Mouse (Mus musculus): ENCODE results near the gene Mafk. TPM values are rescaled to one million over a fixed set of nuclear protein-coding genes. Genes with fewer than 3 reads are reported as not detected.

Mafk gene
- polyA plus RNA-seq, 1 experiment from 2014 or later: 18.3 TPM

DNA sequence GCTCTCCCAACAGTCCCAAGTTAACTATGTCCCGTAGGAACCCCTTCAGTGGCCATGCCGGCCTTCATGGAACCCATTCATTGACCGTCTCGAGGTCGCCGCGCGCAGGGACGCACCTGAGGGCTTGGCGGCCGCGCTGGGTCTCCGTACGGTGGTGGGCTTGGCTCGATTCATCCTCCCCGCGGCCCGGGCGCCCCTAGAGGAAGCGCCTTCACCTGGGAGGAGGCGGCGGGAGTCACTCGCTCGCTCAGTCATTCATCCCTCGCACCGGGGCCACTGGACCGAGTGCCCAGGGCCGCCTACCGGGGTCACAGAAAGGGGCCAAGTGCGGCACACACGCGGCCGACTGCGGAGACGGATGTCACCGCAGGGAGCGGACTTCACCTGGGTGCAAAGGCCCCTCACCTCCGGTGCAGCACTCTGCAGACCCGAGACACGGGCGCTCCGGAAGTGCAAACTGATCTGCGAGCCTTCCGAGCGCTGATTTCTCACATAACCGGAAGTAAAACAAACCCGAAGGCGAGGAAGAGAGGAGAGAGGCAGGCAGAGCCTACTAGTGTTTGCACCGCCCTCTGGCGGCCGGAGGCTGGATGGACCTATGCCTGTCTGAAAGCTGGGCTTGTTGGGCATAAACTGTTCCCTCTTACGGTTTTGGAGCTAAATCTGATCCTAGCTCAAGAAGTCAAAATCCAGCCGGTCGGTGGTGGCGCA is 15.9 kb upstream of the Mafk start, which contains the start of gene Ints1:
Gene Ints1 (minus strand): TSS at position 459 of the 711 bp plus-strand sequence.
- H3K27me3 ChIP-seq (replicated peaks): no peaks in the 10 kb centered on the region
- no peak within 1 kb of the TSS for H3K27ac ChIP-seq
- WGBS: under 1% methylated on average over 55 of the region's 55 CpGs
- H3K4me1 ChIP-seq: peaks cover 12% of the 10 kb centered on the region
- peaks cover 28% of the 10 kb centered on the region for H3K36me3 ChIP-seq
- H3K9ac ChIP-seq: peak within 1 kb of the TSS; percentile 86
- ATAC-seq (ENCODE audit: insufficient read depth, low FRiP score, low read depth): peak; percentile 88
- H3K4me3 ChIP-seq (replicated peaks): peak within 1 kb of the TSS; percentile 89
- H3K9me3 ChIP-seq: no peaks in the 10 kb centered on the region
- peak within 1 kb of the TSS; percentile 84 for H3K4me2 ChIP-seq

DNA sequence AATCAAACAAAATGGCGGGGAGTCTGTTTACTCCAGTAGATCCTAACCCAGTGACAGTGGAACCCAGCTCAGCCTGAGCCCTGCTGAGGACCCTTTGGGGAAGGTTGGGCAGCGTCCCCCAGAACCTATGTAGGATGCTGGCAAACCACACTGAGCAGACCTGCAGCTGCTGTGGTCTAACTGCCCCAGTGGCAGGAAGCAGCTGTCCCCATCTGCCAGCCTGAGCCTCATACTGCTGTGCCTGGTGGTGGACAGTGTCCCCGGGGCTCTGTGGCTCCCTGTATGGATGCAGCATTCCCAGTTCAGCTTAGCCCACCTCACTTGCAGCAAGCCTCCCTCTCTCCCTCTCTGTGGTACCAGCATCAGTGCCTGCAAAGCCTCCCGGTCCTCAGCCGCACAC is 14.3 kb upstream of the Mafk start:
- no peaks in the 10 kb centered on the region for H3K9me3 ChIP-seq
- H3K4me1 ChIP-seq: peaks cover 12% of the 10 kb centered on the region
- no peak overlapping the region for H3K4me3 ChIP-seq (replicated peaks)
- H3K9ac ChIP-seq: no peak overlapping the region
- ATAC-seq (ENCODE audit: insufficient read depth, low FRiP score, low read depth): no peak
- H3K4me2 ChIP-seq: no peak overlapping the region
- H3K27me3 ChIP-seq (replicated peaks): no peaks in the 10 kb centered on the region
- WGBS: 81% methylated on average over 5 of the region's 5 CpGs
- H3K36me3 ChIP-seq: peaks cover 12% of the 10 kb centered on the region
- H3K27ac ChIP-seq: no peak overlapping the region

DNA sequence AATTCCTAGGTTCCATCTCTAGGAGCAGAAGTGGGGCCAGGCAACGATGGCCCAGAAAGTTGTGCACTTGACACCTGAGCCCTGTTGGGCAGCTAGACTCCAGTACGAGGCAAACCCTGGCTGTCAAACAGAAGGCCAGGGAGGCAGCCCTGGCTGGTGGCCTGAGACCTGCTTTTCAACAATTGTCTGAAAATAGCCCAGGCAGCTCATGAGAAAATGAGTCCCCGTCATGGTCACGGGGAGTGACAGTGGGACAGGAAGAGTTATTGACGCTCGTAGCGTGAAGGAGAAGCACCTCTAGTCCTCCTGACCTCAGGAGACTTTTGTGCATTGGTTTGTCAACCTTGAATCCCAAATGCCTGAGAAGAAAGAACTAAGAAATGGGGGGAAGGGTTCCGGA is 9.9 kb upstream of the Mafk start:
- H3K27me3 ChIP-seq (replicated peaks): no peaks in the 10 kb centered on the region
- no peak for ATAC-seq (ENCODE audit: insufficient read depth, low FRiP score, low read depth)
- H3K4me1 ChIP-seq: no peaks in the 10 kb centered on the region
- WGBS: 79% methylated on average over 8 of the region's 8 CpGs
- no peaks in the 10 kb centered on the region for H3K9me3 ChIP-seq
- no peak overlapping the region for H3K9ac ChIP-seq
- no peak overlapping the region for H3K4me2 ChIP-seq
- H3K27ac ChIP-seq: no peak overlapping the region
- H3K4me3 ChIP-seq (replicated peaks): no peak overlapping the region
- H3K36me3 ChIP-seq: no peaks in the 10 kb centered on the region

DNA sequence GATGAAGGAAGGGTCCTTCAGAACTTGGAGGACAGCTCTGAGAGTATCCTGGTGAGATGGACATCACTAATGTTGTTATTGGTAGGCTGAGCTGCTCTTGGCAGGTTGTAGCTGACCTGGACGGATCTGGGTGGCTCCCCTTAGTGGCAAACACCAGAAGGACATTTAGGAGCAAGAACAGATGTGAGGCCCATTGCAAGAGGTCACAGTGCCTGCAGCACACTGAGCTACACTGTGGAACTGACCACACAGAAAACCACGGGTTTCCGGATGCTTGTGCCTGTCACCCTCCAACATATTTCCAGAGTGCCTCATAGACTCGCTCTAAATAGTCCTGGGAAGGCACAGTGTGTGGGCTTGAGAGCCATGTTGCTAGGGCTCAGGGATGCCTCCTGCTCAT is 1.8 kb upstream of the Mafk start:
- Histone ChIP-seq H3K4me3 (replicated peaks) (no peak overlapping the region), H3K9ac (no peak overlapping the region), H3K4me1 (peaks cover 26% of the 10 kb centered on the region), H3K36me3 (no peaks in the 10 kb centered on the region), H3K27me3 (replicated peaks) (no peaks in the 10 kb centered on the region), H3K27ac (no peak overlapping the region), H3K4me2 (no peak overlapping the region), H3K9me3 (no peaks in the 10 kb centered on the region)
- ATAC-seq (ENCODE audit: insufficient read depth, low FRiP score, low read depth): no peak
- WGBS: 56% methylated on average over 4 of the region's 4 CpGs

DNA sequence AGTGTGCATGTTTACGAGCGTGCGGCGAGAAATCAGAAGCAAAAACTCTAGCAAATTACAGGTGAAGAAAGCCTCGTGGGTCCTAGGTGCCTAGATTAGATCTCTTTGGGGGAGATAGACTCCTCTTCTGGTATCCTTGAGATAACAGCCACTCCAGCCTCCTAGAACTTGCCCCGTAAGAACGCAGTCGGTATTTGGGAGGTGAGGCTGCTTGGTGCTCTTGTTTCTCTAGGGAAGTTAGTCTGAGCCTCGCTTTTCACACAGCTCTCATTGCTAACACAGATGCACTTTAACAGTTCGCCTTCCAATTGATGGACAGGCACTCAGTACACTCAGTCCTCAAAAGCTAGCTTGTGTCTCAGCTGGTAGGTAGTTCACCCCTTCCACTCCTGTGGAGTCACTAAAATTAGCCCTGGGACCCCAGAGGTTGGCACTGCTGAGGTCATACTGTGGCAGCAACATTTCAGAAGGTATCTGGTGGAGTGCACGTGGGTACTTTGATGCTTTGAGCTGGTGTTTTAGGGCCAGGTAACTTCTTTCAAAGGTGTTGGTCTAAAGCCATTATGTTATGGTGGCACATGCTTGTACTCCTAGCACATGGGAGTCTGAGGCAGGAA is 954 bp downstream of the Mafk start:
- Histone ChIP-seq H3K27ac (peak overlapping the region; percentile 87), H3K36me3 (no peaks in the 10 kb centered on the region), H3K9me3 (no peaks in the 10 kb centered on the region), H3K27me3 (replicated peaks) (no peaks in the 10 kb centered on the region), H3K9ac (peak overlapping the region; percentile 70), H3K4me2 (peak overlapping the region; percentile 97), H3K4me1 (peaks cover 51% of the 10 kb centered on the region), H3K4me3 (replicated peaks) (peak overlapping the region; percentile 82)
- no peak for ATAC-seq (ENCODE audit: insufficient read depth, low FRiP score, low read depth)
- 13% methylated on average over 11 of the region's 11 CpGs for WGBS

DNA sequence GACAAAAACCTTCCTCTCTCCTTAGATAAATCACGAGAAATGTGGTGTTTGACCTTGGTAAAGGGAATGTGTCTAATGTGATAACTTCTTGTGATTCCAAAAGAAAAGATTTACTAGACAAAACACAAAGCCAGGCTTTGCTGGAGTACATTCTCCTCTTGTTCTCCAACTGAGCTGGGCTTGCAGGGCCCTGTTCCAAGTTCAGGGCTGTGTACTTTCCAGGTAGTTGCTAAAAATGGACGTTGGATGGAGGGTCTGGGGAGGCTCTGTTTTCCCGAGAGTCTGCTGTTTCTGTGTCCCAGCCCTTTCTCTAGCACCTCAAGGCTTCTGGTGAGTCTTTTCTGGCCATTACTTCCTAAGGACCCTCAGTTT is 1.6 kb downstream of the Mafk start:
- WGBS: 18% methylated on average over 3 of the region's 3 CpGs
- H3K36me3 ChIP-seq: no peaks in the 10 kb centered on the region
- no peaks in the 10 kb centered on the region for H3K27me3 ChIP-seq (replicated peaks)
- no peak for ATAC-seq (ENCODE audit: insufficient read depth, low FRiP score, low read depth)
- peak overlapping the region; percentile 82 for H3K4me3 ChIP-seq (replicated peaks)
- H3K27ac ChIP-seq: peak overlapping the region; percentile 86
- no peak overlapping the region for H3K9ac ChIP-seq
- H3K9me3 ChIP-seq: no peaks in the 10 kb centered on the region
- H3K4me2 ChIP-seq: peak overlapping the region; percentile 97
- H3K4me1 ChIP-seq: peaks cover 58% of the 10 kb centered on the region

DNA sequence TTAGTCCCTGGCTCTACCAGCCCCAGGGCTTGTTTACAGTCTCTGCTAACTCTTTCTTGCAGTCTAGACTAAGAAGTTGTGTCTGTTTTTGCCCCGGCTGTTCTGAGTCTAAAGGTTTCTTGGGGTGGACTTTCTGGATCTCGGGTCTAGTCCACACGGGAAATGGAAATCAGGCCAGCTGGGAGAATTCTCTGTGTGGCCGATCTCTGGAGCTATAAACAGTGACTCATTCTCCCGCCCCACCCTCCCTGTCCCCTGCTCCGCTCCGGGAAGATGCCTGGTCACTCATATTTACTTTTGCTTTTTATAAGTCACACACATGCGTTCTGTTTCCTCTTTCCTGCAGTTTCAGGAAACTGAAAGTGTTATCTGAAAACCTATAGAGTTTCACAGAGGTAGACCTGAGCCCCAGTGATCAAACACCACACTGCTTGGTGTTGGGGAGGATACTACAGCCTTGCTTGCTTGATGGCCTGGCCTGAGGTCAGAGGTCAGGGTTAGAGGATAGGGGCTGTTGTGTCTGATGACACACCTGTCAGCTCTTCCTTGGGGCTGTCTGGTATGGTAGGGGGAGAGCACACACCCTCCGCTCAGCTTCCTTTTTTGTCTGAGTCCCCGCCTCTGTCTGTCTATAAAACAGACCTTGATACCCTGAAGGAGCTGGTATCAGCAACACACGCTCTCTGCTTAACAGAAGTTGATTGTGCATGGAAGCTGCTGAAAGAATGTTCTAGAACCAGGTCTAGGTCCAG is 2.2 kb downstream of the Mafk start:
- 23% methylated on average over 11 of the region's 11 CpGs for whole genome bisulfite sequencing
- peak overlapping the region; percentile 82 for H3K4me3 ChIP-seq (replicated peaks)
- H3K27ac ChIP-seq: peak overlapping the region; percentile 86
- peaks cover 64% of the 10 kb centered on the region for H3K4me1 ChIP-seq
- no peak overlapping the region for H3K9ac ChIP-seq
- peak overlapping the region; percentile 97 for H3K4me2 ChIP-seq
- H3K27me3 ChIP-seq (replicated peaks): no peaks in the 10 kb centered on the region
- 0 out of 2 replicates have a peak, but pooled peaks have one; percentile 12 for ATAC-seq (ENCODE audit: insufficient read depth, low FRiP score, low read depth)
- H3K36me3 ChIP-seq: no peaks in the 10 kb centered on the region
- no peaks in the 10 kb centered on the region for H3K9me3 ChIP-seq

DNA sequence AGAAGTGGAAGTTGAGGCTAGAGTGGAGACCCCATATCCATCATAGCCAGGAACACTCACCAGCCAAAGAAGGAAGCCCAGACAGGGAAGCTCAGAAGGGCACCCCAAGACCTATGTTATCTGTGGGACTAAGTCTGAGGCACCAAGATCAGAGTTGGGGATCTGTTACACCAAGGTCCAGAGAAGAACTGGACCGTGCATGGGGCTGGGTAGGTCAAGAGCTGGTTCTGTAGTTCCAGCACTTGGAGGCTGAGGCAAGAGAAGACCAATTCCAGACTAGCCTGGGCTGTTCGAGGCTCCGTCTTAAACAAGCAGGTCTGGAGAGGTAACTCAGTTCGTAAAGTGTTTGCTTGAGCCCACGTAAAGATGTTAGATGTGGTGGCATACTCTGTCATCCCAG is 2.8 kb downstream of the Mafk start:
- Histone ChIP-seq H3K27ac (peak overlapping the region; percentile 86), H3K4me2 (peak overlapping the region; percentile 97), H3K4me3 (replicated peaks) (peak overlapping the region; percentile 82; the same call in 1 of the 2 replicates), H3K4me1 (peaks cover 65% of the 10 kb centered on the region), H3K36me3 (no peaks in the 10 kb centered on the region), H3K27me3 (replicated peaks) (no peaks in the 10 kb centered on the region), H3K9ac (no peak overlapping the region), H3K9me3 (no peaks in the 10 kb centered on the region)
- 80% methylated on average over 5 of the region's 5 CpGs for WGBS
- no peak for ATAC-seq (ENCODE audit: insufficient read depth, low FRiP score, low read depth)

DNA sequence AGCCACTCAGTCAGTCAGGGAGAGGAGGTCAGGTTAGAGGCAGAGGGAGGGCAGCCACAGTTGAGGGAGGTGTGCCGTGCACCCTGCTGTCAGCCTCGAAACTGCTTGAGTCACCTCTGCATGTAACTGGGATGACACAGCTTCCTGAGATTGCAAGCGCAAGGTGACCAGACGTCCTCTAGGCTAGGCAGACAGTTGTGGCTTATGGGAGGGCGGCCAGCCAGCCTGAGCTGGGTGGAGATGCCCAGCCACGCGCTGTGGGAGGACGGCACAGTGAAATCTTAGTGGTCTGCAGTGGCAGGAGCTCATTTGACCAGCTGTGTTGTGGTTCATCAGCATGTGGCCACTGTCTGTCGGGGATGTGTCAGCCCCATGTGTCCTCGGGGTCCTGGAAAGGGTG is 3.6 kb downstream of the Mafk start:
- Histone ChIP-seq H3K9ac (no peak overlapping the region), H3K36me3 (peaks cover 5% of the 10 kb centered on the region; the same call in 1 of the 2 replicates), H3K4me1 (peaks cover 65% of the 10 kb centered on the region), H3K4me3 (replicated peaks) (no peak overlapping the region), H3K27me3 (replicated peaks) (no peaks in the 10 kb centered on the region), H3K4me2 (no peak overlapping the region), H3K9me3 (no peaks in the 10 kb centered on the region), H3K27ac (no peak overlapping the region)
- 60% methylated on average over 10 of the region's 10 CpGs for WGBS
- no peak for ATAC-seq (ENCODE audit: insufficient read depth, low FRiP score, low read depth)

DNA sequence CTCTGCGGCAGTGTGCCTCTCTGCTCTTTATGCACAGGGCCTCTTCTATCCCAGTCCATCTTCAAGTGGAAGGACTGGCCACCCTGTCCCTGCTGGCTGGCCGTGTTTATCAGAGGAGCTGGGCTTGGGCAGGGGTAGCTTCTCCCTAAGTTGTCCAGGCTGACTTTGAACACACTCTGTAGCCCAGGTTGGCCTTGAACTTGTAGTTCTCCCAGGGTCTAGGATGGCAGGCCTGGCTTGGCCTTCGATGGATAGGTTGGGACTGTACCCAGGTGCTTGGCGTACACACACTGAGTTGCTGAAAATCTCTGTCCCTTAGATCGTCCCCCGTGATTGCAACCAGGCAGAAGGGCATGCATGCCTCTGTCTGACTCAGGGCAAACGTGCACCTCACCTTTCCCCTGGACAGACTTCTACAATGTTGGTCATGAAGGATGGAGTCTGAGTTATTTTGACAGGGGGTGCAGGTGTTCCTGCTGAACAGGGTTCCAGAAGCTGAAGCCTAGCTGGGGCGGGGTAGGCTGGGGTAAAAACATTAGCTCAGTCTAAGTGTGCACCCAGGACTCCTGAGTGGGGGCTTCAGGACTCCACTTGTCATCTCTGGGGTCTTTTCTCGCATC is 4.8 kb downstream of the Mafk start:
- peak overlapping the region; percentile 49; the same call in 1 of the 2 replicates for H3K4me2 ChIP-seq

DNA sequence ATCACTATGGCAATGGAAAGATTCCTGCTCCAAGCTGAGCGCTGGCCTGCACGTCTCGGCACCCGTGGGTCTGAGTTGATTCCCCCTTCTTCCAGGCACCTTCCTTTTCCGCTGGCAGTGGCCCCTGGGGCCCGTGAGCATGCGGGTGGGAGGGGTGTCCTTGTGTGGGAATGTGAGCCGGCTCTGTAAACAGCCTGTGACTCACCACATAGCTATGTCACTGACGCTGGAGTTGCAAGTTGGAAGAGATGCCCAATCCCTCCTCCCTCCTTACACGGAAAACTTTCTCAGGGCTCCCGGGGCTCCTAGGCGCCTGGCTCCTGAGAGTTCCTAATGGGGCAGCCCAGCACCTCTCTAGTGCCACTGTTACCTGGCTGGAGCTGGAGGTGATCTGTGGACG is 5.6 kb downstream of the Mafk start:
- peaks cover 21% of the 10 kb centered on the region; the same call in 1 of the 2 replicates for H3K36me3 ChIP-seq
- peak; percentile 67 for ATAC-seq (ENCODE audit: insufficient read depth, low FRiP score, low read depth)
- H3K4me2 ChIP-seq: peak overlapping the region; percentile 49
- 10% methylated on average over 13 of the region's 13 CpGs for WGBS
- H3K9me3 ChIP-seq: no peaks in the 10 kb centered on the region
- H3K27ac ChIP-seq: peak overlapping the region; percentile 73
- H3K27me3 ChIP-seq (replicated peaks): no peaks in the 10 kb centered on the region
- peaks cover 62% of the 10 kb centered on the region for H3K4me1 ChIP-seq
- H3K4me3 ChIP-seq (replicated peaks): peak overlapping the region; percentile 10
- H3K9ac ChIP-seq: no peak overlapping the region

More for the DNA sequence above, 4.8 kb downstream of the Mafk start:
- Histone ChIP-seq H3K27me3 (replicated peaks) (no peaks in the 10 kb centered on the region), H3K27ac (peak overlapping the region; percentile 62; the same call in 1 of the 2 replicates), H3K9me3 (no peaks in the 10 kb centered on the region), H3K4me3 (replicated peaks) (no peak overlapping the region), H3K36me3 (peaks cover 16% of the 10 kb centered on the region; the same call in 1 of the 2 replicates), H3K4me1 (peaks cover 62% of the 10 kb centered on the region), H3K9ac (no peak overlapping the region)
- ATAC-seq (ENCODE audit: insufficient read depth, low FRiP score, low read depth): no peak
- 70% methylated on average over 9 of the region's 9 CpGs for WGBS
